8 mouse cellular contexts compared by ENCODE assay signal in genomic region chr6:119107856-119108465, GRCm38 (mm10).
DNase-seq lines count a peak whose midpoint lies in the region; ATAC-seq and TF ChIP-seq lines count a peak whose summit lies in the region.

No protein-coding gene starts in this region.

- H3K36me3 ChIP-seq in embryonic facial prominence, embryonic 13.5 days: no peaks in the 10 kb centered on the region
- H3K36me3 ChIP-seq in hindbrain, embryonic 16.5 days (ENCODE audit: control insufficient read depth, insufficient read depth, low read length): no peaks in the 10 kb centered on the region
- no peaks in the 10 kb centered on the region for H3K36me3 ChIP-seq in lung, postnatal 0 days (ENCODE audit: insufficient read depth, low read length)
- no peaks in the 10 kb centered on the region for H3K36me3 ChIP-seq in testis, adult 2 months (ENCODE audit: control insufficient read depth, insufficient read depth, low read length)

- H3K27ac ChIP-seq in embryonic facial prominence, embryonic 13.5 days: peak overlapping the region; percentile 96
- H3K27ac ChIP-seq in hindbrain, embryonic 16.5 days (ENCODE audit: low read depth, low read length): peak overlapping the region; percentile 96
- H3K27ac ChIP-seq in lung, postnatal 0 days (ENCODE audit: low read length): peak overlapping the region; percentile 64
- 0 out of 2 replicates have a peak overlapping the region, but pooled peaks have one; percentile 8 for H3K27ac ChIP-seq in testis, adult 2 months (ENCODE audit: control insufficient read depth, insufficient read depth, low read depth, low read length)

- no peak for TF ChIP-seq CTCF in brain, embryonic 14.5 days (IDR thresholded peaks at IDR 0.05; ENCODE audit: borderline replicate concordance, extremely low read depth, insufficient read depth, insufficient read length)
- peak; percentile 12; the same call in 1 of the 2 replicates for TF ChIP-seq CTCF in lung, postnatal 0 days (IDR thresholded peaks at IDR 0.05)
- no peak for TF ChIP-seq CTCF in testis, adult 2 months (IDR thresholded peaks at IDR 0.05; ENCODE audit: control insufficient read depth, insufficient read depth, insufficient replicate concordance, low read depth, low read length)

- 0 out of 2 replicates have a peak, but pooled peaks have one; percentile 8 for ATAC-seq in embryonic facial prominence, embryonic 13.5 days (ENCODE audit: insufficient number of reproducible peaks, insufficient read depth, low FRiP score, low TSS enrichment, low read depth)
- peak; percentile 5 for ATAC-seq in hindbrain, embryonic 16.5 days
- 0 out of 2 replicates have a peak, but pooled peaks have one; percentile 1 for ATAC-seq in lung, postnatal 0 days
- ATAC-seq in megakaryocyte progenitor cell, adult 5-6 weeks (replicated peaks; ENCODE audit: poor library complexity): no peak

- intact Hi-C loops in left cerebral cortex, postnatal 36 days (cut with DNase I): loop anchor here (2.0 to 5.0 kb wide), 7 partner anchors 69 to 481 kb away; partner anchors contain the start of gene Dcp1b

- peak overlapping the region; percentile 83 for H3K9ac ChIP-seq in embryonic facial prominence, embryonic 13.5 days
- peak overlapping the region; percentile 91 for H3K9ac ChIP-seq in hindbrain, embryonic 16.5 days (ENCODE audit: low read depth, low read length)
- peak overlapping the region; percentile 46 for H3K9ac ChIP-seq in lung, postnatal 0 days (replicated peaks; ENCODE audit: low read depth)

- DNase-seq in left cerebral cortex, postnatal 36 days (ENCODE audit: low spot score in 2 of 2): peak; percentile 36 to 46
- DNase-seq in left cerebral cortex, adult 8-10 months (ENCODE audit: low spot score in 2 of 2): no peak
- DNase-seq in brain, embryonic 14.5 days (ENCODE audit: low read depth): peak; percentile 62
- DNase-seq in lung, postnatal 0 days (ENCODE audit: low spot score): peak; percentile 48

- TF ChIP-seq POLR2A in brain, embryonic 14.5 days (IDR thresholded peaks at IDR 0.05; ENCODE audit: borderline replicate concordance, extremely low read depth, insufficient read depth, insufficient read length, poor library complexity, severe bottlenecking): no peak
- TF ChIP-seq POLR2A in testis, adult 2 months (IDR thresholded peaks at IDR 0.05; ENCODE audit: control insufficient read depth, low read depth, low read length): no peak

- under 1% methylated on average over 56 of the region's 58 CpGs for WGBS in embryonic facial prominence, embryonic 13.5 days
- under 1% methylated on average over 48 of the region's 58 CpGs for whole genome bisulfite sequencing in hindbrain, embryonic 16.5 days
- under 1% methylated on average over 58 of the region's 58 CpGs for WGBS in lung, postnatal 0 days

- peak overlapping the region; percentile 70 for H3K4me3 ChIP-seq in embryonic facial prominence, embryonic 13.5 days
- peak overlapping the region; percentile 77 for H3K4me3 ChIP-seq in hindbrain, embryonic 16.5 days (ENCODE audit: low read length)
- H3K4me3 ChIP-seq in lung, postnatal 0 days (ENCODE audit: low read depth, low read length): peak overlapping the region; percentile 54
- peak overlapping the region; percentile 65 for H3K4me3 ChIP-seq in testis, adult 2 months (ENCODE audit: control insufficient read depth, low read depth, low read length)

- no peaks in the 10 kb centered on the region for H3K9me3 ChIP-seq in embryonic facial prominence, embryonic 13.5 days
- H3K9me3 ChIP-seq in hindbrain, embryonic 16.5 days (ENCODE audit: control insufficient read depth, low read length): no peaks in the 10 kb centered on the region
- no peaks in the 10 kb centered on the region for H3K9me3 ChIP-seq in lung, postnatal 0 days (ENCODE audit: low read length)

- peak overlapping the region; percentile 84 for H3K4me2 ChIP-seq in embryonic facial prominence, embryonic 13.5 days
- H3K4me2 ChIP-seq in hindbrain, embryonic 16.5 days (ENCODE audit: low read length): peak overlapping the region; percentile 88
- H3K4me2 ChIP-seq in lung, postnatal 0 days (replicated peaks; ENCODE audit: low read depth, low read length): peak overlapping the region; percentile 97

- peaks cover 29% of the 10 kb centered on the region for H3K27me3 ChIP-seq in embryonic facial prominence, embryonic 13.5 days
- no peaks in the 10 kb centered on the region for H3K27me3 ChIP-seq in hindbrain, embryonic 16.5 days (replicated peaks; ENCODE audit: control insufficient read depth, insufficient read depth, low read length)
- no peaks in the 10 kb centered on the region for H3K27me3 ChIP-seq in lung, postnatal 0 days (replicated peaks; ENCODE audit: insufficient read depth, low read length)
- no peaks in the 10 kb centered on the region for H3K27me3 ChIP-seq in testis, adult 2 months (ENCODE audit: control insufficient read depth, insufficient read depth, low read length)

- no peak for TF ChIP-seq EP300 in lung, postnatal 0 days (IDR thresholded peaks at IDR 0.05)

- peaks cover 51% of the 10 kb centered on the region for H3K4me1 ChIP-seq in embryonic facial prominence, embryonic 13.5 days
- H3K4me1 ChIP-seq in hindbrain, embryonic 16.5 days (ENCODE audit: control insufficient read depth, insufficient read depth, low read depth, low read length): peaks cover 29% of the 10 kb centered on the region
- H3K4me1 ChIP-seq in lung, postnatal 0 days (ENCODE audit: insufficient read depth, low read depth, low read length): no peaks in the 10 kb centered on the region
- peaks cover 7% of the 10 kb centered on the region for H3K4me1 ChIP-seq in testis, adult 2 months (ENCODE audit: control insufficient read depth, insufficient read depth, low read length)

Comparison
In these comparisons a context has a peak if more than half of its experiments do, and no peak if none do; other contexts are left out.
1. DNase-seq: peak in left cerebral cortex, postnatal 36 days (2 of 2), brain, embryonic 14.5 days (single experiment) and lung, postnatal 0 days (single experiment); none in left cerebral cortex, adult 8-10 months (0 of 2).
2. H3K27ac ChIP-seq: peak in every context shown above with its lines; median percentile 96 in embryonic facial prominence, embryonic 13.5 days; 96 in hindbrain, embryonic 16.5 days; 64 in lung, postnatal 0 days; 8 in testis, adult 2 months.
3. Peak in every context shown above with its lines, with median percentiles within 50 percentile points of each other: H3K4me2 ChIP-seq, H3K4me3 ChIP-seq and H3K9ac ChIP-seq.